Mouse (Mus musculus) heart, adult 2 months (tissue): Measurements from ENCODE around the gene Tfb2m.

Experiments
- CTCF ChIP-seq: fragments of 200-600 bp; IDR thresholded peaks from 2 replicates; pipeline ENCODE4 v1.8.1; 2022; ENCODE audit warnings: antibody characterized with exemption, mild to moderate bottlenecking, moderate library complexity
- EP300 ChIP-seq: fragments of 200-500 bp; IDR thresholded peaks from 2 replicates; pipeline ENCODE4 v1.6.1; 2011; ENCODE audit warnings: low read depth, low read length, control low read depth; ENCODE audit not compliant: insufficient read depth
- POLR2A ChIP-seq: fragments of 200-500 bp; IDR thresholded peaks from 2 replicates; pipeline ENCODE4 v1.6.1; 2011; ENCODE audit warnings: mild to moderate bottlenecking, low read depth, low read length, control low read depth; ENCODE audit not compliant: insufficient read depth

DNA sequence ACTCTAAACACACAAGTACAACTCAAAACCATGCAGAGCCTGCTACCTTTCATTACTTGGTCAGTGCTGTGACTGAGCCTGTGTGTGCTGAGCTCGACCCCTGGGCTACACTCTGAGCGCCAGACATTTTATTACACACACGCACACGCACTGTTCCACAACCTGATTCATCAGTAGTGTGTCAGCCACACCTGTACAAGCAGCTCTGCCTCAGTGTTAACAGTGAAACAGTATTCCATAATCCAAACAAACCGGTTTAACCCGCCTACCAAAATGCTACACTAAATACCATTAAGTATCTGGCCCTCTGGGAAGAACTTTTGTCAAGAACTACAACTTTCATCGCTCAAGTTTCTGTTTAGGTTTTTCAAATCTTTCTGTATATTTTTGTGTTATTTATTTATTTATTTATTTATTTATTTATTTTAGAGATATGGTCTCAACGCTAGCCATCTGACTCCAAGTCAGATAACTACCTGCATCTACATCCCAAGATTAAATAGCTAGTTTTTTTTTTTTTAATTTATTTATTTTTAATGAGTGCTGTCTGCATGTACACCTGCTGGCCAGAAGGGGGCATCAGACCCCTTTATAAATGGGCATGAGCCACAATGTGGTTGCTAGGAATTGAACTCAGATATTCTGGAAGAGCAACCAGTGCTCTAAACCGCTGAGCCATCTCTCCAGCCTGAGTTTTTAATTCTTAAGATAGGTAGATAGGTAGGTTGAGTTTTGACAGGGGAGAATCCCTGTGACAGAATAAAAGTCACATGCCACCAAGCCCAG, 39.3 kb downstream of the Tfb2m start:
- TF ChIP-seq POLR2A (no peak), CTCF (peak; percentile 90), EP300 (no peak)
